Mouse (Mus musculus) liver, postnatal 0 days (tissue): Measurements from ENCODE around the gene Gpatch11.

Experiments
- CTCF ChIP-seq: sonication (generic); IDR thresholded peaks from 2 replicates; pipeline ENCODE4 v1.5.1; 2016; ENCODE audit warnings: antibody characterized with exemption, low read depth
- EP300 ChIP-seq: IDR thresholded peaks from 2 replicates; pipeline ENCODE4 v1.6.1; 2016; ENCODE audit warnings: antibody characterized with exemption, low read depth, mild to moderate bottlenecking

DNA sequence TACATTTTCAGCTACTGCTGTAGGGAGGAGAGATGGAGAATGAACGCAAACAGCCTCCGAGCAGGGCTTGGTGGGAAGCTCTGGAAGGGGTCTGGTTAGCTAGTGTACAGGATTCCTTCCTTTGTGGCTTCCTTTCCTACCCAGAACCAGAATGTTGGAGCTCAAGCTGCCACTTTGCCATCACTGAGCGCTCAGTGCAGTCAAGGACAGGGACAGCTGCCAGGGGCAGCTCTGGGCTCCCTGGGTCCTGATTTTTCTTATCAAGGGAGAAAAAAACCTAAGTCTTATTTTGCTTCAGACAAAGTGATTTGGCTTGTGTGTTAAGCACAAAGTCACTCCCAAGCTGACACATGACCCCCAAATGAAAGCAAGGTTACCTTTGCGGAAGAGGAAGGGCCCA is 53.2 kb downstream of the Gpatch11 start:
- TF ChIP-seq CTCF (no peak), EP300 (no peak)
